ENCODE assay signal across 14 mouse cellular contexts in genomic region chr2:137419678-137420077, GRCm38 (mm10).
DNase-seq lines count a peak whose midpoint lies in the region; ATAC-seq lines count a peak whose summit lies in the region.
"Had no signal": no experiment of that assay in that cellular context is flagged by ENCODE, and none has a peak within 500 bp of the region (broad histone marks: within the 10 kb centered on the region; RNA-seq: fewer than 3 reads in every experiment).

No protein-coding gene starts in this region.

- peak; percentile 21 for DNase-seq in adrenal gland, adult 2 months
- no peak for DNase-seq in adrenal gland, postnatal 4 days (ENCODE audit: low spot score in 2 of 2)
- DNase-seq in heart, embryonic 10.5 days (ENCODE audit: low spot score), result no peak
- DNase-seq in kidney, adult 8-10 months, result peak; percentile 24 to 33
- no peak for DNase-seq in midbrain, embryonic 10.5 days (ENCODE audit: low spot score)
- DNase-seq in ovary, postnatal 36 days (ENCODE audit: low spot score), result no peak
- DNase-seq: cerebellum, adult 9-11 months; thymus, adult 2 months had no signal

- no peak for ATAC-seq in lung, embryonic 15.5 days (ENCODE audit: borderline replicate concordance, extremely low read depth, low FRiP score, low TSS enrichment)
- no peak for ATAC-seq in monocyte, adult 5-6 weeks (replicated peaks; ENCODE audit: insufficient number of reproducible peaks, low FRiP score, low TSS enrichment, poor library complexity, severe bottlenecking)
- ATAC-seq: midbrain, embryonic 13.5 days had no signal

- no peaks in the 10 kb centered on the region for H3K9me3 ChIP-seq in heart, embryonic 10.5 days
- no peaks in the 10 kb centered on the region for H3K9me3 ChIP-seq in lung, embryonic 15.5 days
- H3K9me3 ChIP-seq in midbrain, embryonic 10.5 days (replicated peaks), result no peaks in the 10 kb centered on the region
- H3K9me3 ChIP-seq: embryonic facial prominence, embryonic 15.5 days; midbrain, embryonic 13.5 days had no signal

- WGBS in heart, embryonic 10.5 days, result 46% methylated on average over 4 of the region's 4 CpGs
- 35% methylated on average over 4 of the region's 4 CpGs for WGBS in lung, embryonic 15.5 days
- WGBS in midbrain, embryonic 10.5 days, result 89% methylated on average over 4 of the region's 4 CpGs

- H3K27me3 ChIP-seq in heart, embryonic 10.5 days (ENCODE audit: insufficient read depth, poor library complexity, severe bottlenecking), result no peaks in the 10 kb centered on the region
- no peaks in the 10 kb centered on the region for H3K27me3 ChIP-seq in lung, embryonic 15.5 days
- no peaks in the 10 kb centered on the region for H3K27me3 ChIP-seq in midbrain, embryonic 10.5 days (ENCODE audit: low read depth, poor library complexity, severe bottlenecking)
- H3K27me3 ChIP-seq: embryonic facial prominence, embryonic 15.5 days; midbrain, embryonic 13.5 days had no signal

- H3K4me3 ChIP-seq in heart, embryonic 10.5 days, result no peak overlapping the region
- no peak overlapping the region for H3K4me3 ChIP-seq in lung, embryonic 15.5 days
- H3K4me3 ChIP-seq in midbrain, embryonic 10.5 days, result no peak overlapping the region
- H3K4me3 ChIP-seq: embryonic facial prominence, embryonic 15.5 days; left cerebral cortex, adult 2 months; midbrain, embryonic 13.5 days had no signal

- H3K27ac ChIP-seq in heart, embryonic 10.5 days, result peak overlapping the region; percentile 36; the same call in 1 of the 2 replicates
- H3K27ac ChIP-seq in lung, embryonic 15.5 days, result 0 out of 2 replicates have a peak overlapping the region, but pooled peaks have one; percentile 3
- H3K27ac ChIP-seq in midbrain, embryonic 10.5 days (replicated peaks), result no peak overlapping the region
- H3K27ac ChIP-seq: embryonic facial prominence, embryonic 15.5 days; left cerebral cortex, adult 2 months; liver, embryonic 14.5 days; midbrain, embryonic 13.5 days had no signal

- peaks cover 10% of the 10 kb centered on the region for H3K4me1 ChIP-seq in heart, embryonic 10.5 days
- no peaks in the 10 kb centered on the region for H3K4me1 ChIP-seq in lung, embryonic 15.5 days
- H3K4me1 ChIP-seq in midbrain, embryonic 10.5 days, result no peaks in the 10 kb centered on the region
- H3K4me1 ChIP-seq: embryonic facial prominence, embryonic 15.5 days had no signal

- H3K9ac ChIP-seq in lung, embryonic 15.5 days, result no peak overlapping the region
- H3K9ac ChIP-seq: embryonic facial prominence, embryonic 15.5 days; liver, embryonic 14.5 days; midbrain, embryonic 13.5 days had no signal

- H3K4me2 ChIP-seq in lung, embryonic 15.5 days, result no peak overlapping the region
- H3K4me2 ChIP-seq: embryonic facial prominence, embryonic 15.5 days; midbrain, embryonic 13.5 days had no signal

- no peaks in the 10 kb centered on the region for H3K36me3 ChIP-seq in heart, embryonic 10.5 days
- H3K36me3 ChIP-seq in lung, embryonic 15.5 days, result no peaks in the 10 kb centered on the region
- no peaks in the 10 kb centered on the region for H3K36me3 ChIP-seq in midbrain, embryonic 10.5 days
- H3K36me3 ChIP-seq: embryonic facial prominence, embryonic 15.5 days; midbrain, embryonic 13.5 days had no signal

Comparison
In these comparisons a context has a peak if more than half of its experiments do, and no peak if none do; other contexts are left out.
1. DNase-seq: peak in adrenal gland, adult 2 months (single experiment) and kidney, adult 8-10 months (2 of 2); none in adrenal gland, postnatal 4 days (0 of 2), heart, embryonic 10.5 days (single experiment), midbrain, embryonic 10.5 days (single experiment) and ovary, postnatal 36 days (single experiment).